Mouse (Mus musculus): Measurements from ENCODE around the gene Psg20.
"Not testable (repeated sequence)": the region's sequence is repeated elsewhere in the genome, so short reads cannot be mapped to it uniquely, and the experiment has no call there.

The Psg20 gene

DNA sequence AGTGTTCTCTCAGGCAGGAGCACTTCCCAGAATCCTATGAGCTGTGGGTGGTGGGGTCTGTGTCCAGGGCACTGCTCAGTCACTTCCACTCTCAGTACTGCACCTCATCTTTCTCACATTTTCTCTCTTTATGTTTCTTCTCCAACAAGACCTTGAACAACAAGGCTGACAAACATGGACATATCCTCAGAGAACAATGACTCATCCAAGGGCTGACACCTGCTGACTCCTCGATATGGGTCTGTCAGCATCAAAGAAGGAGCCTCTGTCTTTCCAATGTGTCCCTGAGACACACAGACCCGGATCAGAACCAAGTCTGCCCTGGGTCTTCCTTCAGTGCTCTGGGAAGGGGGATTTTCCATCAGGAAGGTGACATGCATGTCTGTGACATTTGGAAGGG lies at the start of gene Psg20:
Gene Psg20 (minus strand): TSS at position 101 of the 400 bp plus-strand sequence.
- DNase-seq, result no peak

- DNase-seq, result no peak
Observed at GRCm38 (mm10) chr7:18734451-18734850, 48.5 kb upstream of the Psg20 start.

GRCm38 (mm10) chr7:18733111-18733510 lies 47.1 kb upstream of the Psg20 start:
- DNase-seq, result no peak

GRCm38 (mm10) chr7:18728391-18728790 lies 42.4 kb upstream of the Psg20 start:
- DNase-seq, result no peak

GRCm38 (mm10) chr7:18725931-18726330 lies 39.9 kb upstream of the Psg20 start:
- not testable (repeated sequence) for DNase-seq

GRCm38 (mm10) chr7:18724001-18724400 lies 38.0 kb upstream of the Psg20 start:
- DNase-seq, result no peak

- no peak for DNase-seq
Observed at GRCm38 (mm10) chr7:18717790-18718189, 31.8 kb upstream of the Psg20 start, which contains the start of gene Psg22. Psg22 (plus strand) TSS chr7:18718090.

GRCm38 (mm10) chr7:18715546-18715945 lies 29.6 kb upstream of the Psg20 start:
- peak; percentile 4 for DNase-seq

DNA sequence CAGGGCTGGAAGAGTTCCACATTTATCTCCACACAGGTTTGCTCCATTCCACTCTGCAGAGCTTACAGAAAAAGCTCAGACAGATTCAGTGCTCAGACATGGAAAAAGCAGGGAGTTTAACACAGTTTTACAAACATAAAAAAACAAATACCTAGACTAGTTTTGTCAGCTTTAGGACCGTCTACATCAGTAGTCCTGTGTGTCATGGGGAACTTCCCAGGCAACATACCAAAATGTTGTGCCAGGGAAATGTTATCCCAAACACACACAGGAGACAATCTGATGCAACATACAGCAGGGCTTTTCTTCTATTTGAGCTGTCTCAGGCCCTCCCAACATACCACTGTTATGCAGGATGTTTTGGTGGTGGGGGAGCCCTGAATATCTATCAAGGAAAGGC lies 24.9 kb upstream of the Psg20 start:
- no peak for DNase-seq

DNA sequence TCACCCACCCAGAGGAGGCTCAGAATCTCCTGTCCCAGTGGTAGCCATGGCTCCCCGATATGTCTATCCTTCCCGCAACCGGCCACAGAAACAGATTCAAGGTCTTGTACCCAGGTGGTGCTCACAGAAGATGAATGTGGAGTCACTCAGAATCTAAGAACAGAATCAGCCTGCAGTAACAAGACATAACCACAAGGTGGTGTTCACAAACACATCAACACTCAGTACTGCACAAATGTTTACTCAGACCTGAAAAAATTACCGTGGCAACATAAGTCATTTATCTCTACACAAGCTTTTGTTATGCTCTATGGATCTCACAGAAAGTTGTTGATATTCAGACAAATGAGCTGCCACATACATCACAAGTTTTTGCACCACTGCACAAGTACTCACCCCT lies 24.3 kb upstream of the Psg20 start:
- DNase-seq, result not testable (repeated sequence)

- no peak for DNase-seq
Observed at GRCm38 (mm10) chr7:18685586-18685985, 399 bp downstream of the Psg20 start.

GRCm38 (mm10) chr7:18679772-18680171 lies 6.2 kb downstream of the Psg20 start:
- peak; percentile 24 for DNase-seq

DNA sequence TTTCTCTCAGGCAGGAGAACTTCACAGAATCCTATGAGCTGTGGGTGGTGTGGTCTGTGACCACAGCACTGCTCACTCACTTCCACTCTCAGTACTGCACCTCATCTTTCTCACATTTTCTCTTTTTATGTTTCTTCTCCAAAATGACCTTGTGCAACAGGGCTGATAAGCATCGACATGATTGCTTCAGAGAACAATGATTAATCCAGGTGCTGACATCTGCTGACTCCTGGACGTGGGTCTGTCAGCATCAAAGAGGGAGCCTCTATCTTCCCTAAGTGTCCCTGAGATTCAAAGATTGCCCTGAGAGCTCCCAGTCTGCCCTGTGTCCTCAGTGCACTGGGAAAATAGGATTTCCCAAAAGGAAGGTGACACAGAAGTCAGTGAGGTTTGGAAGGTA lies 29.4 kb downstream of the Psg20 start, which contains the start of gene Psg21:
Gene Psg21 (minus strand): TSS at position 101 of the 400 bp plus-strand sequence.
- DNase-seq, result not testable (repeated sequence)

DNA sequence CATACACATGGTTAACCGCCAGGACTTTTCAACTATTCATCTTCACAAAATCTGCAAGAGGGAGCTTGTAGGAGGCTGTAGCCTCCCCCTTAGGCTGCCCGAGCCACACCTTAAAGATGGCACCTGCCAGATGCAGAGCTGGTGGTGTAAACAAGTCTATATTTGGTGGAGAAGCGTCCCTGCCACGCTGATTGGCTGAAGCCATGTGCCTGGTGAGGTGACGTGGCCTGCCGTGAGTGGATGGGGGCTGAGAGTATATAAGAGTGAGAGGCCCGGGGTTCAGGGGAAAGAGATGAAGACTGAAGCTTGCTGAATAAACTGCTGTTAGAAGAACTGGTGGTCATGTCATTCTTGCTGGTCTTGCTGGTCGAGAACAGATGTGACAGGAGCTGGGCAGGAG lies 59.1 kb downstream of the Psg20 start:
- DNase-seq, result not testable (repeated sequence)
